Mouse (Mus musculus) embryonic fibroblast, embryonic 13.5 days (primary cell): ENCODE measurements at regions not wholly inside any gene's neighbourhood (a gene's known extent, or its start where the extent isn't known, plus 50 kb on each side); places are given as distances from the start of the nearest gene placed in this dataset.

ENCODE experiments used
- H3K27ac ChIP-seq: 2 replicates; pipeline ENCODE4 v1.5.1; 2012; ENCODE audit warnings: low read length, control low read depth, inconsistent platforms; ENCODE audit not compliant: insufficient read depth
- H3K4me1 ChIP-seq: 2 replicates; pipeline ENCODE4 v1.6.1; 2011; ENCODE audit warnings: low read length; ENCODE audit not compliant: control insufficient read depth, insufficient read depth
- H3K4me3 ChIP-seq: 2 replicates; pipeline ENCODE4 v1.5.1; 2011; ENCODE audit warnings: mild to moderate bottlenecking, control low read depth, low read length; ENCODE audit not compliant: insufficient read depth
- CTCF ChIP-seq: IDR thresholded peaks from 2 replicates; pipeline ENCODE4 v1.5.1; 2011; ENCODE audit warnings: mild to moderate bottlenecking, control low read depth, low read length, moderate library complexity, borderline replicate concordance; ENCODE audit not compliant: insufficient read depth
- POLR2A ChIP-seq: IDR thresholded peaks from 2 replicates; pipeline ENCODE4 v1.6.1; 2011; ENCODE audit warnings: low read depth, mild to moderate bottlenecking, control low read depth, low read length, moderate library complexity

DNA sequence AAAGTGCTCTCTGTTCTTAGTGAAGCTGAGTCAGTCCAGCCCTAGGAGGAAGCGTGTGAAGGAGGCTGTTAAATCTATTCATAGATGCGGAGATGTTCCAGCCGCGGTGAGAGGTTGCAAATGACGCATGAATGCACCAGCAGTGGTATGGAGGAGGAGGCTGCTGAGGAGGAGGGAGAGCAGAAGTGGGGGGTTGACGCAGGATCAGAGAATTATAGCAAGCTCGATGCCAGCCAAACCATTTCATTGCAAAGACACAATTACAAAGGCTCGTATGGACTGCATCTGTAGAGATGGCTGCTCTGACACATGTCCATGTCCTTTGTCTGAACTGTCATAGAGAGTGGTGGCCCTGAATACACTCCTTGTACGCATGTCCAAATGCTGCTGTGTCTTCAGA, 232.9 kb downstream of the Plk2 start:
- Histone ChIP-seq H3K27ac (no peak overlapping the region), H3K4me3 (no peak overlapping the region), H3K4me1 (no peaks in the 10 kb centered on the region)
- TF ChIP-seq CTCF (no peak), POLR2A (no peak)

DNA sequence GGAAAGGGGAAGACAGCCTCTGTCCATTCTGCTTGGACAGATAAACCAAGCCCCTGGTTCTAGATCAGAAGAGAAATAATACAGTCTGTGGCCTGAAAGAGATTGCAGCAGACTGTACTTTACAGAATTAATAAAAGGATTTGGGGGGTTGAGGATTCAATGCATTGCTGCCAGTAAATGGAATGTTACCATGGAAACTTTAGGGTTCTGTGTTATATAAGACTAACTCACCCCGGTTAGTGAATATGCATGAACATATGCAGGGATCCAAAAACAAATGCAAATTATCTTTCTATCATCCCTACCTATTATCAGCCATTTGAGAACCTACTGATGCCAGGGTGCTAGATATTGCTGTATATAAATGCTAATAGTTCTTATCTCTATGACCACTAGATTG, 233.4 kb downstream of the Plk2 start:
- H3K4me1 ChIP-seq: no peaks in the 10 kb centered on the region
- no peak overlapping the region for H3K27ac ChIP-seq
- H3K4me3 ChIP-seq: no peak overlapping the region
- TF ChIP-seq CTCF: no peak
- no peak for TF ChIP-seq POLR2A

DNA sequence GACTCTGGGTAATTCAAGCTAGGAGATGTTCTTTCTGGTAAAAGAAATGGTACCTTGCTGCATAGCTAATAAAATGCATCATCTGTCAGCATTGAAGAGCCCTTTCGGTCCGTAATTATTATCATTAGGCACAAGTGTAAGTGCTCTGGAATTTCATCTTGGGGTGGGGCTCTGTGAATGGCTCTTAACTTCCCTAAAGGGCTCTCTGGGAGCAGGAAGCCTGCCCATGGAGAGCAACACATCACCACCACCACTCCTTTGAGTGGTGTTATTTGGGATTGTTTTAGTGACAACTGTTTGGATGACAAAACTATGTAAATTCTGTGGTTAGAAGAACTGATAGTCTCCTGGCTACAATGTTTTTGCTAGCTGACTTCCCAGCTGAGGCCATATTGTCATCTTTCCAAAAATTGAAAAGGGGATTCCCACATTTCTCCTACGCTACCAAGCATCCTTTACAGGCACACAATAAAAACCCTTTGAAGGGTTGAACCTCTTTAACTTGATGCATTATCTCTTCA, 238.5 kb downstream of the Plk2 start:
- Histone ChIP-seq H3K27ac (peak overlapping the region; percentile 78), H3K4me1 (no peaks in the 10 kb centered on the region), H3K4me3 (no peak overlapping the region)
- TF ChIP-seq CTCF (no peak), POLR2A (no peak)

DNA sequence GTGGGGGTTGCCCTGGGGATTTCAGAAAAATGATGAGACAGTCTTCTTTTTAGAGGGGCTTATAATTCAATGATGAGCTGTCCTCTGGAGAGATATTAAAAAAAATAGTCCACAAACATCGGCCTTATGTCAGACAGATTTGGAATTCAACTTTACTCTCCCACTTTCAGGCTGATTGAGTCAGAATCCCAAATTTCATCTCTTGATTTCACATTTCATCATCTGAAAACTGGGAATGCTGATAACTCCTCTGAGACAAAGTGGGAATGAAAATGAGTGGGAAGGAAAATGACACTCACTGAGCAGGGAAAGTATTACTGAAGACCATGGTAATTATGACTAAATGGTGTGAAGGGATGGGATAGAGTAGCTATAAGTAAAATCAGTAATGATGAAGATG, 239.1 kb downstream of the Plk2 start:
- Histone ChIP-seq H3K4me3 (no peak overlapping the region), H3K4me1 (no peaks in the 10 kb centered on the region), H3K27ac (peak overlapping the region; percentile 78)
- TF ChIP-seq POLR2A (no peak), CTCF (no peak)

DNA sequence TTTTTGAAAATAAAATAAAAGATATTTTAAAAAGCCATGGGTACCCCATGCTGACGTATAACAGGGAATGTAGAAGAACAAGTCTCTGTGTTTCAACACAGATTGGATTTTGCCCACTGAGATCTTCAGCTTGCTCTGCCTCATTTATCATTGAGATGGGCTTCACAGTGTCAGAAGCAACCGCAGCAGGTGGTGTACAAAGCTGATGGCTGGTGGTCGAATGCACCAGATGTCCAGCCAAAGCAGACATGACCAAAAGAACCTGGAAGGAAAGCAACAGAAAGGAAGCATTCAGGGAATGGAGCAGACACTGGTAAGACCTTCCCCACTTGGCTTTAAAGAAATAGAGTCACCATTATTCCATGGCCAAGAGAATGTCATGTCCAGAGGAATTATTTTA, 247.9 kb downstream of the Plk2 start:
- Histone ChIP-seq H3K4me3 (no peak overlapping the region), H3K27ac (no peak overlapping the region), H3K4me1 (no peaks in the 10 kb centered on the region)
- TF ChIP-seq CTCF (no peak), POLR2A (no peak)

DNA sequence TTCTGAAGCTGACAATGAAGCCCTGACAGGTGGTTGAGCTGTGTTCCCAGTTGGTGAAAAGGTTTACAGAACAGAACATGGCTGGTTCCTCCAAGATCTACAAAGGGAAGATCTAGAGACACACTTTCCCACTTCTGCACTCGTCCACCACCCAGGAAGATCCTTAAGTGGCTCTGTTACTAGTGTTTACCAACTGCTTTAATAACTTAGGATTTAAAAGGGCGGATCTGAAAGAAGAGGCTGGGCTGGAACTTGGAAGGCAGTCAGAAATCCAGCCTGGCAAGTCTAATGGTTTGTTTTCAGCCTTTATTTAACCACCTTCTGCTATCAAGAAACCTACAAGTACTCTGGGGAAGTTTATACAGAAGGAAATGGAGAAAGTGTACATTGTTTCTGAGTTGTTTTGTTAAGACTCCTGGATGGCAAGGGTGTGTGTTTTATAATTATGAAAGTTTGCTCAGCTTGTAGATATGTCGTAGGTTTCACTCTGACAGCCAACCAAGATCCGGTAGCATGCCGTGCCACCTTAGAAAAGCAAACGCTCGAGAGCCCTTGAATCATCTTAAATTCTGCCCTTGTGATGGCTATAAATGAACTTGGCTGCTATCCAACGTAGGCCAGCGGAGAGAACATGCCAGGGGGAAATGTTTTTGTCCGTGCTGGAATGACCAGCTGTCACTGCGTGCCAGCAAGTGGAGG, 248.5 kb downstream of the Plk2 start:
- Histone ChIP-seq H3K27ac (no peak overlapping the region), H3K4me3 (no peak overlapping the region)

DNA sequence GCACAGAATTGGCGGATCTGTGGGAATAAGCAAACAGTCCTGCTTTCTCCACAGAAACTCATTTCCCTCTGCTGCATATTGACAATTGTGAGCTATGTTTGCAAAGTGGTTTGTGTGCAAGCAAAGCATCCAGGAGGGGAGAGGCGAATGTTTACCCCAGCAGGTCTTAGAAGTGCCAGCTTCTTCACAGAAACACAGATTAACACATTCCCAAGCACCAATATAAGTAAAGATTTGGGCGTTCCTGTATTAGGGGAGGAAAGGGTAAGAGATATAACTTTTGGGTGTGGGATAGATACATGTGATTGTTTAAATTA, 249.0 kb downstream of the Plk2 start:
- no peak overlapping the region for H3K27ac ChIP-seq
- H3K4me3 ChIP-seq: no peak overlapping the region
- TF ChIP-seq POLR2A: no peak
- TF ChIP-seq CTCF: no peak
- H3K4me1 ChIP-seq: no peaks in the 10 kb centered on the region

More for the DNA sequence above, 248.5 kb downstream of the Plk2 start:
- no peaks in the 10 kb centered on the region for H3K4me1 ChIP-seq
- TF ChIP-seq POLR2A: no peak
- no peak for TF ChIP-seq CTCF

DNA sequence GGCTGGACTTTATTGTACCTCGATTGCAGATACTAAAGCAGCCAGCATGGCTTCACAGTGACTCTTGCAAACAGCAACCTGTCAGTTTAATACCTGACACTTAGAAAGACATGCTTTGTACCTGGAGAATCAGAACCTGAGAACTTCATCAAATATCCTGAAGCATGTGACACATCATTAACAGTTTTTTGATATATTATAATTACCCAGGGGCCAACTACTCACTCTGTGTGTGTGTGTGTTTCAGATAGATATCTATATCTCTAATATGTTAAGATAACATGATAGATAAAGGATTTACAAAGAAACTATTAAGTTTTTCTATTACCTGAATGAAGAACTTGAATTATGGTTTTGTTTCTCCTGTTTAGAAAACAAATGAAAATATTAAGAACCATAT, 254.5 kb downstream of the Plk2 start:
- no peak for TF ChIP-seq POLR2A
- TF ChIP-seq CTCF: no peak
- H3K4me1 ChIP-seq: no peaks in the 10 kb centered on the region
- H3K27ac ChIP-seq: no peak overlapping the region
- H3K4me3 ChIP-seq: no peak overlapping the region

DNA sequence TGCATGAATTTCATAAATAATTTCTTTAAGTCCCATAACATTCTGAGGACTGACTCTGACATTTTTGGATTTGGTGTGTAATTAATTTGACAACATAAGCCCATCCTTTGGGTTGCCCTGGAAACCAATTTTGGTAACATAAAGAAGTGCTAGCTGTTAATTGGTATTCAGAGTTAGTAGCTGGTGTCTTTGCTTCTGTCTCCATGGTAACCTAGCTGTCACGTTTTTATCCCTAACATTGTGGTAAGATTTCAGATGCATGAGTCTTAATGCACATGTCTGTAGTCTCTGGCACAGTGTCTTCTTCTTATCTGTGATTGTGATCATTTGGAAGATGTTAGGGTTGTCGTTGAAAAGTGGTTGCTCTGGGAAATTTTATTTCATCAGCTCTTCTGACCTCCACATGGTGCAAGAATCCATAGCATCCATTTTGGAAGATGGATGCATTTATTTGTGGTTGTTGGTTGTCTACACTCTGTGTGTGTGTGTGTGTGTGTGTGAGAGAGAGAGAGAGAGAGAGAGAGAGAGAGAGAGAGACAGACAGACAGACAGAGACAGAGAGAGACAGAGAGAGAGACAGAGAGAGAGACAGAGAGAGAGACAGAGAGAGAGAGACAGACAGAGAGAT, 255.1 kb downstream of the Plk2 start:
- H3K4me3 ChIP-seq: no peak overlapping the region
- TF ChIP-seq POLR2A (no peak), CTCF (no peak)
- no peaks in the 10 kb centered on the region for H3K4me1 ChIP-seq
- H3K27ac ChIP-seq: no peak overlapping the region

DNA sequence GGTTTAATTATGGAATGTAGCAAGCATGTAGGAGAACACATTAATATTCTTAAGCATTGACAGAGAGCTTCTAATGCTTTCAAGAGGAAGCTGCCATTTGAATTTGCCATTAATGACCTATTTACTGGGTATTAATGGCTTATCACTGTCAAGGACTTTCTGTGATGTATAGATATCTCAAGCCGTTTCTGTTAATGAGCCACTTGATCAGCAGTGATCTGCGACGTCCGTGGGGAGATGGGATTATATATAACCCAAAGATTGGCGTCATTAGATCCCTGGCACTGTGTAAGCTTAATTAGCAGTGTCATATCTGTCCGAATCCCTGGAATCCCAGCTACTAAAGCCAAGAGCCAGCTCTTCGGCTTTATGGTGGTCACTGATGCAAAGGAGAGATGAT, 257.4 kb downstream of the Plk2 start:
- no peak overlapping the region for H3K27ac ChIP-seq
- no peaks in the 10 kb centered on the region for H3K4me1 ChIP-seq
- no peak overlapping the region for H3K4me3 ChIP-seq
- no peak for TF ChIP-seq POLR2A
- TF ChIP-seq CTCF: no peak
